ENCODE assay signal across 19 mouse cellular contexts in genomic region chr6:140342881-140343280, GRCm38 (mm10).
A peak's percentile ranks its signal among the peaks of the same experiment; 100 is the strongest.
DNase-seq lines count a peak whose midpoint lies in the region; ATAC-seq and TF ChIP-seq lines count a peak whose summit lies in the region.
"Had no signal": no experiment of that assay in that cellular context is flagged by ENCODE, and none has a peak within 500 bp of the region (broad histone marks: within the 10 kb centered on the region; RNA-seq: fewer than 3 reads in every experiment).

No protein-coding gene starts in this region.

- no peak overlapping the region for H3K9ac ChIP-seq in forebrain, embryonic 15.5 days (replicated peaks)
- H3K9ac ChIP-seq in hindbrain, embryonic 15.5 days = no peak overlapping the region
- H3K9ac ChIP-seq in midbrain, postnatal 0 days (replicated peaks; ENCODE audit: low read length, poor library complexity, severe bottlenecking) = no peak overlapping the region
- no peak overlapping the region for H3K9ac ChIP-seq in intestine, embryonic 16.5 days (ENCODE audit: low read depth, low read length)
- H3K9ac ChIP-seq: embryonic facial prominence, embryonic 12.5 days; limb, embryonic 12.5 days; liver, embryonic 14.5 days had no signal

- H3K36me3 ChIP-seq in forebrain, embryonic 15.5 days = no peaks in the 10 kb centered on the region
- H3K36me3 ChIP-seq in hindbrain, embryonic 15.5 days = no peaks in the 10 kb centered on the region
- H3K36me3 ChIP-seq in midbrain, postnatal 0 days (ENCODE audit: insufficient read depth, low read length) = no peaks in the 10 kb centered on the region
- no peaks in the 10 kb centered on the region for H3K36me3 ChIP-seq in intestine, embryonic 16.5 days (ENCODE audit: control insufficient read depth, insufficient read depth, low read length)
- H3K36me3 ChIP-seq: embryonic facial prominence, embryonic 12.5 days; limb, embryonic 12.5 days had no signal

- H3K27me3 ChIP-seq in forebrain, embryonic 15.5 days = no peaks in the 10 kb centered on the region
- H3K27me3 ChIP-seq in hindbrain, embryonic 15.5 days = no peaks in the 10 kb centered on the region
- no peaks in the 10 kb centered on the region for H3K27me3 ChIP-seq in midbrain, postnatal 0 days (ENCODE audit: insufficient read depth, low read length)
- H3K27me3 ChIP-seq in intestine, embryonic 16.5 days (replicated peaks; ENCODE audit: control insufficient read depth, insufficient read depth, low read length) = no peaks in the 10 kb centered on the region
- H3K27me3 ChIP-seq: embryonic facial prominence, embryonic 12.5 days; limb, embryonic 12.5 days; megakaryocyte, embryonic 14.5 days had no signal

- no peaks in the 10 kb centered on the region for H3K9me3 ChIP-seq in forebrain, embryonic 15.5 days
- H3K9me3 ChIP-seq in hindbrain, embryonic 15.5 days = no peaks in the 10 kb centered on the region
- H3K9me3 ChIP-seq in midbrain, postnatal 0 days (ENCODE audit: low read length) = no peaks in the 10 kb centered on the region
- no peaks in the 10 kb centered on the region for H3K9me3 ChIP-seq in intestine, embryonic 16.5 days (ENCODE audit: control insufficient read depth, low read length)
- H3K9me3 ChIP-seq: embryonic facial prominence, embryonic 12.5 days had no signal

- TF ChIP-seq CTCF in midbrain, postnatal 0 days (IDR thresholded peaks at IDR 0.05) = no peak

- peaks cover 8% of the 10 kb centered on the region for H3K4me1 ChIP-seq in forebrain, embryonic 15.5 days
- H3K4me1 ChIP-seq in hindbrain, embryonic 15.5 days (replicated peaks) = peaks cover 19% of the 10 kb centered on the region
- H3K4me1 ChIP-seq in midbrain, postnatal 0 days (ENCODE audit: insufficient read depth, low read length) = peaks cover 12% of the 10 kb centered on the region; the same call in 1 of the 2 replicates
- peaks cover 4% of the 10 kb centered on the region; the same call in 1 of the 2 replicates for H3K4me1 ChIP-seq in intestine, embryonic 16.5 days (ENCODE audit: control insufficient read depth, insufficient read depth, low read length)

- H3K4me3 ChIP-seq in forebrain, embryonic 15.5 days = no peak overlapping the region
- no peak overlapping the region for H3K4me3 ChIP-seq in hindbrain, embryonic 15.5 days
- no peak overlapping the region for H3K4me3 ChIP-seq in midbrain, postnatal 0 days (ENCODE audit: low read depth, low read length)
- H3K4me3 ChIP-seq in intestine, embryonic 16.5 days (ENCODE audit: low read length) = no peak overlapping the region
- H3K4me3 ChIP-seq: embryonic facial prominence, embryonic 12.5 days; limb, embryonic 12.5 days; megakaryocyte, embryonic 14.5 days had no signal

- H3K4me2 ChIP-seq in forebrain, embryonic 15.5 days (replicated peaks) = no peak overlapping the region
- H3K4me2 ChIP-seq in hindbrain, embryonic 15.5 days = no peak overlapping the region
- no peak overlapping the region for H3K4me2 ChIP-seq in midbrain, postnatal 0 days (ENCODE audit: low read depth, low read length, poor library complexity, severe bottlenecking)
- H3K4me2 ChIP-seq in intestine, embryonic 16.5 days (ENCODE audit: low read depth, low read length) = no peak overlapping the region
- H3K4me2 ChIP-seq: embryonic facial prominence, embryonic 12.5 days; limb, embryonic 12.5 days had no signal

- H3K27ac ChIP-seq in forebrain, embryonic 15.5 days (replicated peaks) = no peak overlapping the region
- no peak overlapping the region; the same call in 1 of the 2 replicates for H3K27ac ChIP-seq in hindbrain, embryonic 15.5 days (replicated peaks)
- H3K27ac ChIP-seq in midbrain, postnatal 0 days (ENCODE audit: low read depth, low read length) = 0 out of 2 replicates have a peak overlapping the region, but pooled peaks have one; percentile 19
- no peak overlapping the region for H3K27ac ChIP-seq in intestine, embryonic 16.5 days (ENCODE audit: low read length)
- H3K27ac ChIP-seq: embryonic facial prominence, embryonic 12.5 days; limb, embryonic 12.5 days; liver, embryonic 14.5 days had no signal

- ATAC-seq in forebrain, embryonic 15.5 days (replicated peaks) = 0 out of 2 replicates have a peak, but pooled peaks have one; percentile 23
- ATAC-seq in hindbrain, embryonic 15.5 days (ENCODE audit: low FRiP score, low read depth) = peak; percentile 56; the same call in 1 of the 2 replicates
- ATAC-seq in midbrain, postnatal 0 days (ENCODE audit: low FRiP score) = peak; percentile 53; the same call in 1 of the 2 replicates
- no peak for ATAC-seq in intestine, embryonic 16.5 days
- ATAC-seq: lung, postnatal 0 days had no signal

- peak; percentile 57 for DNase-seq in heart, adult 11 months
- DNase-seq in heart, adult 9 months (ENCODE audit: low spot score in 2 of 2) = no peak
- DNase-seq in midbrain, postnatal 0 days (ENCODE audit: low spot score) = peak; percentile 39
- no peak for DNase-seq in thymus, postnatal 25 days
- DNase-seq: adrenal gland, adult 8-10 months; B cell, adult 2 months; cerebellum, adult 11-12 months; cerebellum, postnatal 25 days; heart, postnatal 4 days; kidney, adult 18-20 months; kidney, postnatal 14 days had no signal

- WGBS in forebrain, embryonic 15.5 days = 7% methylated on average over 1 of the region's 1 CpGs
- WGBS in hindbrain, embryonic 15.5 days = 4% methylated on average over 1 of the region's 1 CpGs
- WGBS in midbrain, postnatal 0 days = 15% methylated on average over 1 of the region's 1 CpGs
- 66% methylated on average over 1 of the region's 1 CpGs for WGBS in intestine, embryonic 16.5 days

Comparison
In these comparisons a context has a peak if more than half of its experiments do, and no peak if none do; other contexts are left out.
1. DNase-seq: peak in heart, adult 11 months (single experiment) and midbrain, postnatal 0 days (single experiment); none in heart, adult 9 months (0 of 2) and thymus, postnatal 25 days (single experiment).